Mouse (Mus musculus) stomach, embryonic 15.5 days (tissue): ENCODE measurements at regions not wholly inside any gene's neighbourhood (a gene's known extent, or its start where the extent isn't known, plus 50 kb on each side); places are given as distances from the start of the nearest gene placed in this dataset.

Experiments
- ATAC-seq: fragments of 200-750 bp; cut with Nextera tagmentation; 2 replicates; pipeline ENCODE4 v1.8.0; 2017; ENCODE audit warnings: low read depth, moderate number of reproducible peaks, moderate TSS enrichment; ENCODE audit not compliant: insufficient read depth, low FRiP score
- H3K27ac ChIP-seq: fragments of 300-500 bp; sonication (generic); 2 replicates; pipeline ENCODE4 v1.5.1; 2015; ENCODE audit warnings: mild to moderate bottlenecking, inconsistent platforms
- H3K27me3 ChIP-seq: fragments of 300-500 bp; sonication (generic); replicated peaks from 2 replicates; pipeline ENCODE4 v1.6.1; 2015; ENCODE audit warnings: inconsistent platforms
- H3K36me3 ChIP-seq: fragments of 300-500 bp; sonication (generic); 2 replicates; pipeline ENCODE4 v1.6.1; 2015; ENCODE audit warnings: inconsistent platforms
- H3K4me1 ChIP-seq: fragments of 300-500 bp; sonication (generic); 2 replicates; pipeline ENCODE4 v1.6.1; 2015; ENCODE audit warnings: inconsistent platforms
- H3K4me2 ChIP-seq: fragments of 300-500 bp; sonication (generic); 2 replicates; pipeline ENCODE4 v1.6.1; 2015; ENCODE audit warnings: mild to moderate bottlenecking, inconsistent platforms
- H3K4me3 ChIP-seq: fragments of 300-500 bp; sonication (generic); replicated peaks from 2 replicates; pipeline ENCODE4 v1.5.1; 2015; ENCODE audit warnings: inconsistent platforms
- H3K9ac ChIP-seq: fragments of 300-500 bp; sonication (generic); 2 replicates; pipeline ENCODE4 v1.6.1; 2015; ENCODE audit warnings: inconsistent platforms
- H3K9me3 ChIP-seq: fragments of 300-500 bp; sonication (generic); 2 replicates; pipeline ENCODE4 v1.6.1; 2016; ENCODE audit warnings: inconsistent platforms
- WGBS: fragments of 180-500 bp; shearing (Covaris S2); methylation state at CpG from one replicate; pipeline ENCODE4 v1.1.7; 2015; 5-methylcytosine and 5-hydroxymethylcytosine counted together

GRCm38 (mm10) chr3:66592259-66592658 lies 295.6 kb upstream of the Veph1 start:
- Histone ChIP-seq H3K27ac (no peak overlapping the region), H3K4me1 (no peaks in the 10 kb centered on the region), H3K36me3 (no peaks in the 10 kb centered on the region), H3K9ac (no peak overlapping the region), H3K27me3 (no peaks in the 10 kb centered on the region), H3K4me2 (no peak overlapping the region), H3K9me3 (no peaks in the 10 kb centered on the region), H3K4me3 (no peak overlapping the region)
- ATAC-seq: no peak
- WGBS: 22% methylated on average over 7 of the region's 7 CpGs

- Histone ChIP-seq H3K27me3 (no peaks in the 10 kb centered on the region), H3K4me2 (no peak overlapping the region), H3K4me3 (no peak overlapping the region), H3K27ac (no peak overlapping the region), H3K36me3 (no peaks in the 10 kb centered on the region), H3K9me3 (no peaks in the 10 kb centered on the region), H3K9ac (no peak overlapping the region), H3K4me1 (no peaks in the 10 kb centered on the region)
- WGBS: 57% methylated on average over 7 of the region's 7 CpGs
- ATAC-seq: no peak
These were observed 294.1 kb upstream of the Veph1 start for GRCm38 (mm10) chr3:66590775-66591174.

GRCm38 (mm10) chr3:66589483-66589882 lies 292.8 kb upstream of the Veph1 start:
- ATAC-seq: no peak

GRCm38 (mm10) chr3:66584831-66585230 lies 288.2 kb upstream of the Veph1 start:
- no peak for ATAC-seq
- 86% methylated on average over 9 of the region's 9 CpGs for WGBS
- no peak overlapping the region for H3K27ac ChIP-seq
- H3K4me1 ChIP-seq: no peaks in the 10 kb centered on the region
- H3K9me3 ChIP-seq: no peaks in the 10 kb centered on the region
- H3K4me2 ChIP-seq: no peak overlapping the region
- no peaks in the 10 kb centered on the region for H3K36me3 ChIP-seq
- H3K4me3 ChIP-seq: no peak overlapping the region
- H3K27me3 ChIP-seq: no peaks in the 10 kb centered on the region
- H3K9ac ChIP-seq: no peak overlapping the region

More at GRCm38 (mm10) chr3:66589483-66589882, 292.8 kb upstream of the Veph1 start:
- H3K27me3 ChIP-seq: no peaks in the 10 kb centered on the region
- H3K4me2 ChIP-seq: no peak overlapping the region
- no peak overlapping the region for H3K27ac ChIP-seq
- no peaks in the 10 kb centered on the region for H3K4me1 ChIP-seq
- H3K36me3 ChIP-seq: no peaks in the 10 kb centered on the region
- no peaks in the 10 kb centered on the region for H3K9me3 ChIP-seq
- 78% methylated on average over 4 of the region's 4 CpGs for WGBS
- no peak overlapping the region for H3K4me3 ChIP-seq
- no peak overlapping the region for H3K9ac ChIP-seq

GRCm38 (mm10) chr3:66584101-66584500 lies 287.5 kb upstream of the Veph1 start:
- Histone ChIP-seq H3K27me3 (no peaks in the 10 kb centered on the region), H3K4me2 (no peak overlapping the region), H3K9ac (no peak overlapping the region), H3K4me3 (no peak overlapping the region), H3K4me1 (no peaks in the 10 kb centered on the region), H3K27ac (no peak overlapping the region), H3K9me3 (no peaks in the 10 kb centered on the region), H3K36me3 (no peaks in the 10 kb centered on the region)
- 94% methylated on average over 5 of the region's 5 CpGs for WGBS
- no peak for ATAC-seq

- no peak for ATAC-seq
- Histone ChIP-seq H3K36me3 (no peaks in the 10 kb centered on the region), H3K9me3 (no peaks in the 10 kb centered on the region), H3K27me3 (no peaks in the 10 kb centered on the region), H3K27ac (no peak overlapping the region), H3K4me3 (no peak overlapping the region), H3K9ac (no peak overlapping the region), H3K4me1 (no peaks in the 10 kb centered on the region), H3K4me2 (no peak overlapping the region)
- WGBS: 68% methylated on average over 1 of the region's 1 CpGs
These were observed 280.0 kb upstream of the Veph1 start for GRCm38 (mm10) chr3:66576659-66577058.

- no peak for ATAC-seq
- 73% methylated on average over 8 of the region's 8 CpGs for WGBS
- H3K27me3 ChIP-seq: no peaks in the 10 kb centered on the region
These were observed 277.7 kb upstream of the Veph1 start for GRCm38 (mm10) chr3:66574321-66574720.

GRCm38 (mm10) chr3:66572887-66573519 lies 276.4 kb upstream of the Veph1 start:
- no peaks in the 10 kb centered on the region for H3K27me3 ChIP-seq
- H3K9me3 ChIP-seq: no peaks in the 10 kb centered on the region
- H3K36me3 ChIP-seq: no peaks in the 10 kb centered on the region
- H3K9ac ChIP-seq: no peak overlapping the region
- no peak overlapping the region for H3K4me3 ChIP-seq
- H3K4me1 ChIP-seq: no peaks in the 10 kb centered on the region
- WGBS: 86% methylated on average over 12 of the region's 12 CpGs
- ATAC-seq: no peak
- H3K27ac ChIP-seq: no peak overlapping the region
- no peak overlapping the region for H3K4me2 ChIP-seq

More at GRCm38 (mm10) chr3:66574321-66574720, 277.7 kb upstream of the Veph1 start:
- H3K9me3 ChIP-seq: no peaks in the 10 kb centered on the region
- H3K27ac ChIP-seq: no peak overlapping the region
- no peaks in the 10 kb centered on the region for H3K4me1 ChIP-seq
- no peak overlapping the region for H3K9ac ChIP-seq
- no peak overlapping the region for H3K4me2 ChIP-seq
- H3K4me3 ChIP-seq: no peak overlapping the region
- H3K36me3 ChIP-seq: no peaks in the 10 kb centered on the region

GRCm38 (mm10) chr3:66570342-66570741 lies 273.7 kb upstream of the Veph1 start:
- Histone ChIP-seq H3K9ac (no peak overlapping the region), H3K4me2 (no peak overlapping the region), H3K27ac (no peak overlapping the region), H3K4me1 (no peaks in the 10 kb centered on the region), H3K9me3 (no peaks in the 10 kb centered on the region), H3K36me3 (no peaks in the 10 kb centered on the region), H3K4me3 (no peak overlapping the region), H3K27me3 (no peaks in the 10 kb centered on the region)
- WGBS: 62% methylated on average over 5 of the region's 5 CpGs
- ATAC-seq: no peak

- Histone ChIP-seq H3K9ac (no peak overlapping the region), H3K36me3 (no peaks in the 10 kb centered on the region), H3K4me1 (no peaks in the 10 kb centered on the region), H3K9me3 (no peaks in the 10 kb centered on the region), H3K4me3 (no peak overlapping the region), H3K4me2 (no peak overlapping the region), H3K27me3 (no peaks in the 10 kb centered on the region), H3K27ac (no peak overlapping the region)
- ATAC-seq: no peak
- WGBS: 60% methylated on average over 7 of the region's 7 CpGs
These were observed 267.9 kb upstream of the Veph1 start for GRCm38 (mm10) chr3:66564268-66565245.

GRCm38 (mm10) chr3:66563329-66563728 lies 266.7 kb upstream of the Veph1 start:
- H3K27me3 ChIP-seq: no peaks in the 10 kb centered on the region
- no peak overlapping the region for H3K4me3 ChIP-seq
- ATAC-seq: 0 out of 2 replicates have a peak, but pooled peaks have one; percentile 43
- no peaks in the 10 kb centered on the region for H3K4me1 ChIP-seq
- no peak overlapping the region for H3K9ac ChIP-seq
- 81% methylated on average over 2 of the region's 2 CpGs for WGBS
- H3K27ac ChIP-seq: no peak overlapping the region
- H3K9me3 ChIP-seq: no peaks in the 10 kb centered on the region
- no peaks in the 10 kb centered on the region for H3K36me3 ChIP-seq
- no peak overlapping the region for H3K4me2 ChIP-seq

GRCm38 (mm10) chr3:66555538-66555937 lies 258.9 kb upstream of the Veph1 start:
- H3K27ac ChIP-seq: no peak overlapping the region
- H3K27me3 ChIP-seq: no peaks in the 10 kb centered on the region
- WGBS: 89% methylated on average over 1 of the region's 1 CpGs
- H3K4me1 ChIP-seq: no peaks in the 10 kb centered on the region
- H3K4me3 ChIP-seq: no peak overlapping the region
- H3K36me3 ChIP-seq: no peaks in the 10 kb centered on the region
- H3K4me2 ChIP-seq: no peak overlapping the region
- no peak for ATAC-seq
- H3K9me3 ChIP-seq: no peaks in the 10 kb centered on the region
- H3K9ac ChIP-seq: no peak overlapping the region
